Mouse (Mus musculus) CD4-positive naive resting alpha-beta T cell, adult 57 days (primary cell): ENCODE results near the gene Gm29427. TPM values are rescaled to one million over a fixed set of nuclear protein-coding genes. Genes with fewer than 3 reads are reported as not detected.

Experiments used
- total RNA-seq: library from RNA; stranded (reverse); gene quantifications from one replicate; pipeline ENCODE4 v1.2.4, GENCODE M21; 2023

The Gm29427 gene
- total RNA-seq = not detected

GRCm38 (mm10) chr1:130715561-130716217, at the start of gene Gm29427:
Gm29427 (minus strand) TSS chr1:130715799.

GRCm38 (mm10) chr1:130731741-130732337, 16.2 kb upstream of the Gm29427 start, which contains the start of gene AA986860:
AA986860 (plus strand) TSS chr1:130731976.

GRCm38 (mm10) chr1:130729153-130729552, 13.6 kb upstream of the Gm29427 start, which contains the start of gene Pfkfb2:
Pfkfb2 (minus strand) TSS chr1:130729253.

GRCm38 (mm10) chr1:130717291-130717871, 1.8 kb upstream of the Gm29427 start, which contains the start of gene Yod1:
Yod1 (plus strand) TSS chr1:130717327.

GRCm38 (mm10) chr1:130661454-130661853, 54.1 kb downstream of the Gm29427 start, which contains the start of gene C4bp:
C4bp (minus strand) TSS chr1:130661632.

GRCm38 (mm10) chr1:130629521-130629920, 86.1 kb downstream of the Gm29427 start, which contains the start of gene Zp3r:
Zp3r (minus strand) TSS chr1:130629621.

Other genes starting within 250 kb of the Gm29427 start
- not detected for gene Zp3r, start 86.2 kb downstream of the Gm29427 start, total RNA-seq
- gene C4bp, start 54.2 kb downstream of the Gm29427 start, total RNA-seq = not detected
- 12.6 TPM for gene Yod1, start 1.5 kb upstream of the Gm29427 start, total RNA-seq
- 16.7 TPM for gene Pfkfb2, start 13.5 kb upstream of the Gm29427 start, total RNA-seq
- 0.59 TPM for gene AA986860, start 16.2 kb upstream of the Gm29427 start, total RNA-seq
- not detected for gene Fcamr, start 85.1 kb upstream of the Gm29427 start, total RNA-seq
- gene Pigr, start 110.9 kb upstream of the Gm29427 start, total RNA-seq = not detected
- gene Fcmr, start 149.9 kb upstream of the Gm29427 start, total RNA-seq = 27.3 TPM
- gene Il24, start 171.7 kb upstream of the Gm29427 start, total RNA-seq = not detected
- not detected for gene Il20, start 195.7 kb upstream of the Gm29427 start, total RNA-seq
- gene Il19, start 224.3 kb upstream of the Gm29427 start, total RNA-seq = not detected